Mouse (Mus musculus): ENCODE data around the gene Gm20219.
A peak's percentile ranks its signal among the peaks of the same experiment; 100 is the strongest.

The Gm20219 gene

GRCm38 (mm10) chr17:56552781-56553363 lies 1.3 kb downstream of the Gm20219 start:
- peak; percentile 46 for DNase-seq (ENCODE audit: low read depth, low spot score)

GRCm38 (mm10) chr17:56551841-56552581 lies 2.2 kb downstream of the Gm20219 start:
- no peak for DNase-seq (ENCODE audit: low read depth, low spot score)

GRCm38 (mm10) chr17:56550784-56551475 lies 3.3 kb downstream of the Gm20219 start:
- no peak for DNase-seq (ENCODE audit: low read depth, low spot score)

DNA sequence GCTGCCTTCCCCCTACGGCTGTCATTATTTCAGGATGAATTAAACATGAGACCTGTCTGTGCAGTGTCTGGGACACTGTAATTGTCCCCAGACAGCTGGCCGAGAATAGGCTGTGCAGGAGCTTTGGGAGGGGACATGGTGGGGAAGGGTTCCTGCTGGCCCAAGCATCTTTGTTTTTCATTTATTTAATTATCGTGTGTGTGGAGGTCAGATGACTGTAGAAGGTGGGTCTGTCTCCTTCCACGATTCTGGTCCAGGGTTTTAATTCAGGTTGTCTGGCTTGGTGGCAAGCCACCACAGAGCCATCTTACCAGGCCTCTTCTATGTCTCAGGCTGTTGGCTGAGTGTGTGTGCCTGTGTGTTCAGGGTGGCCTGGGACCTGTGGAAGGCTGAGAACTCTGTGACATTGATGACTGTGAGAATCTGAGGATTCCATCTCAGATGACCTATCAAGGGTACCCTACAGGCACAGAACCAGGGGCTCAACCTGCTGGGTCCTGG lies 5.5 kb downstream of the Gm20219 start:
- DNase-seq (ENCODE audit: low read depth, low spot score), result no peak

- no peak for DNase-seq (ENCODE audit: low read depth, low spot score)
These were observed 6.2 kb downstream of the Gm20219 start for GRCm38 (mm10) chr17:56547846-56548604.

DNA sequence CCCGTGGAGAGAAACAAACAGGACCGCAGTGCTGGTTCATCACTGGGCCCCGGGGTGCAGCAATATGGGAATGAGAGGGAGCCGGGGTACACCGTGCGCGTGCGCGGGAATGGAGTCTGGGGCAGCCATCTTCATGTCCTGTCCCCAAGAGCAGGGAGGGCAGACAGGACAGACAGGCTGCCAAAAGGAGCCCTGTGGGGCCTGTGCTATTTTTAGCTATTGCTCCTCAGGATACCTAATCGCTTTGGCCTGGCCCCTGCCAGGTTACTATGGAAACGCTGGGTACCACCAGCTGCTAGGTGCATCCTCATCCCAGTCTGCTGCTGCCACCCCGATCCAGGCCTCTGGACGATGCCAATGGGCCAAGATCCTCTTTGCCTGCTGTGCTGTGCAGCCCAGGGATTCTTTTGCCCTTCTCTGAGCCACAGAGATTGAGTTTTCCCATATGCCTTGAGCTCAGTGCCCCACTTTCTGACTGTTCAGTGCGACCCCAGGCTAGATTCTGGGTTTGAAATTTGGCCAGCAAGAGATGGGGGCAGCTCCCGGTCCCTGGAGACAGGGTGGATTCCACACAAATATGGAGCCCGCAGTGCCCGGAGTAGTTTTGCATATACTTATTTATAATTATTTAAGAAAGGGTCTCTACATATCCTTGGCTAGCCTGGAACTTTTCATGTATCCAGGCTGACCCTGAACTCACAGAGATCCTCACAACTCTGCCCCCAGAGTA lies 6.9 kb downstream of the Gm20219 start:
- DNase-seq (ENCODE audit: low read depth, low spot score), result no peak

DNA sequence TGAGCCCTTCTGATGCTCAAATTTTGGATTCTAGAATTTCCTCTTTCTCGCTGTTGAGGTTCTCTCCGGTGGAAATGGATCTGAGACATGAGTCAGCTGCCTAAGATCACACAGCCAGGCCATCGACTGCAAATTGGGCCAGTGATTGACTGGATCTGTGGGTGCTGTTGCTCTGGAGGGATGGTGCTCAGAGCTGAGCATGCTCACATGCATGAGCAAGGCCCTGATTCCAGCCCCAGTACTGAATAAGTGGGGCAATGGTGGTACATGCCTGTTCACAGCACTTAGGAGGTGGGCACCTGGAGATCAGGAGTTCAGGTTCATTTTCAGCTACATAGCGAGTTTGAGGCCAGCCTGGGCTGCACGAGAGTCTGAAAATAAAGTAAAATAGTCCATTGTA lies 7.6 kb downstream of the Gm20219 start:
- DNase-seq (ENCODE audit: low read depth, low spot score), result no peak

DNA sequence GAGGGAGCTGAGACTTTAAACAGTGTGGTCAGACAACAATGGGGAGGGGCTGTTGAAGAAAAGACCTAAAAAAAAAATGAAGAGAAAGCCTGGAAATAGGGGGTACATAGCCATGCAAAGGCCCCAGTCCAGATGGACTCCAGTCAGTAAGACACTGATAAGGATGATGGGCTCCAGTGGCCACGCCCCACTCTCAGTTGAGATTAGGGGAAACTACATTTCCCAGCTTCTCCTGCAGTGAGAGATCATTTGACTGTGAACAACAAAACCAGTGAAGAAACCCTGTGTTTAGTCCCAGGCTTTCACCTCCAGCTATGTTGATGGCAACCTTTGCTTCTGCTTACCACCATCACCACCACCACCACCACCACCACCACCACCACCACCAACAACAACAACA lies 8.2 kb downstream of the Gm20219 start:
- no peak for DNase-seq (ENCODE audit: low read depth, low spot score)

DNA sequence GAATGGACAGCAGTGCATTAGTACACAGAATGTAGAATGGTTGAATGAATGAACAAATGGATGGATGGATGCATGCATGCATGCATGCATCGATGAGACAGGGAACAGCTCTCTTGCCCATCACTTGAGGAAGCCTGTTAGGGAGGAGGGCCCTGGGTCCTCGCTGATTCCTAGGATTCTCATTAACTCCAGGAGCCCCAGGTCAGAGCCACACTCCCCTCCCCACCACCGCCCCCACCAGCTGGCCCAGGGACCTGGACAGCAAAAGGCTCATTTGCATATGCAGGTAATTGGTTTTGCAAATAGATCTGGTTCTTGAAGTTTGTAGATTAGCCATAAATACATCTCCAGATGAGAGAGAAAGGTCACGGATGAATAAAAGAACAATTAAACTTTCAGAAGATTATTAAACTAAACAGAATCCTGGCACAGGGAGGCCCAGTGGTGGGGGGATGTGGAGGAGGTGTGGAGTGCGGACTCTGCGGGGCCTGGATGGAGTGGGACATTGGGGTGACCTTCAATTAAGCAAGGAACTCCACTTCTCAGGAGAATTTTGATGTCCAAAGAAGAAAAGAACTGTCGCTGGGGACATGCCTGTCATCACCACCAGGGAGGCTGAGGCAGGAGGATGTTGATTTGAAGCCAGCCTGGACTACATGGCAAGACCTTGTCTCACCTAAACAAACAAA lies 9.3 kb downstream of the Gm20219 start:
- no peak for DNase-seq (ENCODE audit: low read depth, low spot score)

DNA sequence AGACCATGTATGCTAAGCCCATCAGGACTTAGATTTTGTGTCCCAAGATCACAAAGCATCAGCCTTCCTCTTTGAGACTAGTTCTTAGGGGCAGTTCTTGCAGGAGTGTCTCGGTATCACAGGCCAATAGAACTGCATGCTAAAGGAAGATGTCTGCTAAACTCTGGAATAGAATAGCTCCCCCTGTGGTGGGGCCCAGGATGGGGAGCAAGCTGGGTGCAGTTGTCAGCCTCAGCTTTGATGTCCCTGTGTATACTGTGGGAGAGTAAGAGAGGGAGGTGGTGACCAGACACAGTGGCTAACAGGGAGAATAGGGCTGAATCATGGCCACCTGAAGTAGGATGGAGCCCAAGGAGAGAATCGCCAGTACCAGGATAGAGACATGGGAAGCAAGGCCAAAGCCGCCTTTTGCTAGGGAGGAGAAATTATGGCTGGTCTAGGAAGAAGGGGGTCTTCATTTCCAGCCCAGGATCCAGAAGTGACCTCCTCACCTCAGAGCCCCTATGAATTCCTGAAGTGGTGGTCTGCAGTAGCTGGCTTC lies 10.4 kb downstream of the Gm20219 start:
- no peak for DNase-seq (ENCODE audit: low read depth, low spot score)

DNA sequence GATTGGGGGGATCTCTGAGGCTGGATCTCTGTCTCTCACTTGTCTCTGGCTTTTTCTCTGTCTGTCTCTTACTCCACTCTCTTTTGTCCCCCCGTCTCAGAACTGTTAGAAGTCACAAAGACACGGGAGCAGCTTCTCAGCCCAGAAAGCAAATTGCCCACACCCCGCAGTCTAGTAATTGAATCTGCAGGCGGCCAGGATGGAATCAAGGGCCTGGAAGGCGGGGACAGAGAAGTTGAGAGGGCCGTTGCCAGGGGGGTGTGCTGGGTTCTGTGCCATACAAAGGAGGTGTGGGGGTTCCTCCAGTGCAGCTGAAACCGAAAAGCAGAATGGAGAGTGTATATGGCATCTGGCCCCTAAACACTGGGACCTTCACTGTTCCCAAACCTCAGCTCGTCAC lies 11.5 kb downstream of the Gm20219 start:
- DNase-seq (ENCODE audit: low read depth, low spot score), result no peak

DNA sequence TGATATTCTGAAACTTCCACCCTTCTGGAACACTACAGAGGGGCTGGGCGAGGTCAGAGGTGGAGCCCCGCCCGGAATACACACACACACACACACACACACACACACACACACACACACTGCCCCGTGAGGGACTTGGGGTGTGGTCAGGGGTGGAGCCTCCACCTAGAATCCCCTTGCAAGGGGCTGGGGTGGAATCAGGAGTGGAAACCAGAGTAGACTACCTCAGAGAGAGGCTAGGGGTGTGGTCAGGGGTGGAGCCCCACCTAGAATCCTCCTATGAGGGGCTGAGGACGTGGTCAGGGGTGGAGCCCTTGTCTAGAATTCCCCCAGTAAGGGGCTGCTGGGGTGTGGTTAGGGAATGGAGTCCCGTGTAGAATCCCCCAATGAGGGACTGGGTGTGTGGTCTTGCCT lies 13.6 kb downstream of the Gm20219 start:
- no peak for DNase-seq (ENCODE audit: low read depth, low spot score)

GRCm38 (mm10) chr17:56537912-56538311 lies 16.3 kb downstream of the Gm20219 start:
- no peak for DNase-seq (ENCODE audit: low read depth, low spot score)

DNA sequence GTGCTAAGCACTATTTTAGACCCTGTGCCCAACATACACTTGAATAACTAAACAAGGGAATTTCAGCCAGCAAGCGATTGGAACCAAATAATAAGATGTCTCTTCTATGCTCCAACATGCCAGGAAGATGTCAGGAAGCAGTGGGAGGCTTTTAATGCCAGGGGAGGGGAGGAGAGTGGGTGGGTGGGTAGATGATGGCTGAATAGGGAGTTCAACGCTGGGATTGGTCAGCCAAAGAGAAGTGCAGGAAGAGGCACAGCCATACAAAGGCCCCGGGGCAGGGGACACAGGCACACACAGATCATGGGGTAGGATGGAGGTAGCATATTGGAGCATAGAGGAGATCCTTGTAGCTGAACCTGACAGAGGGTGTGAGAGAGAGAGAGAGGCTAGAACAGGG lies 17.3 kb downstream of the Gm20219 start:
- no peak for DNase-seq (ENCODE audit: low read depth, low spot score)

- no peak for DNase-seq (ENCODE audit: low read depth, low spot score)
These were observed 18.0 kb downstream of the Gm20219 start for GRCm38 (mm10) chr17:56536192-56536591.

GRCm38 (mm10) chr17:56524943-56525342 lies 29.2 kb downstream of the Gm20219 start:
- DNase-seq (ENCODE audit: low read depth, low spot score), result no peak

DNA sequence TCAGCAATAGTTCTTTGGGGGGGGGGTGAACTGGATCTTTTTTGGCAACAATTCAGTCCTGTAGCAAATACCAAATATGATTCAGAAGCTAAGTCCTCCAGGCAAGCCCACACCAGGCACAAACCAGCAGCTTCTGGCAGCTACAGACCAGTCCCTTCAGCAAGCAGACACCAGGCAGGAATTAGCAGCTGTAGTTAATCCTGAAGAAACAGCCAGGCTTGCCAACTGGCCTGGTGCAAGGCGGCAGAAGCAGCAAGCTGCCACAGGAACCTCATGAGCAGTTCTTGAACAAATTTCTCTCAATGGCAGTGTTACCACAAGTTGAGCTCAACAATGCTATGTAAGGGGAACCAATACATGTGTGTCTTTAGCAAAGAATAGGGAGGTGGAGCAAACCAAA lies 31.4 kb downstream of the Gm20219 start:
- DNase-seq (ENCODE audit: low read depth, low spot score), result no peak

GRCm38 (mm10) chr17:56515690-56516410 lies 38.3 kb downstream of the Gm20219 start:
- no peak for DNase-seq (ENCODE audit: low read depth, low spot score)

GRCm38 (mm10) chr17:56514916-56515315 lies 39.3 kb downstream of the Gm20219 start:
- DNase-seq (ENCODE audit: low read depth, low spot score), result no peak

DNA sequence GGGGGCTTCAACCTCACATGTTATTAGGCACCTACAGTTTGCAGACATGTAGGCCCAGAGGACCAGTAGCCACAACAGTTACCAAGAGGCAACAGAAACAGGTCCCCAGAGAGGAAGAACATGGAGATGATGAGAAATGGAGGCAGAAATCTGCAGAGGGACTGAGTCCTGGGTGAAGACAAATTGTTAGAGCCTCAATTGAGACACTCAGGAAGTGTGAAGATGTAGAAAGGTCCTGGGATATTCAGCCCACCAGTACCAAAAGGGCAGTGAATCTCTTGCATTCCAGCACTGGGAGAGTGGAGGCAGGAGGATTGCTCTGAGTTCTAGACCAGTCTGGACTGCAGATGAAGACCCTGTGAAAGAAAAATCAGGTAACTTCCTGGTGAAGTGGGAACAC lies 39.9 kb downstream of the Gm20219 start:
- DNase-seq (ENCODE audit: low read depth, low spot score), result no peak
